Mouse (Mus musculus) liver, adult 2 months (tissue): ENCODE results near the gene Calhm2. TPM values are rescaled to one million over a fixed set of nuclear protein-coding genes. Genes with fewer than 3 reads are reported as not detected.
"Not testable (repeated sequence)": the region's sequence is repeated elsewhere in the genome, so short reads cannot be mapped to it uniquely, and the experiment has no call there.

Source experiments
- DNase-seq: peaks from one replicate; pipeline ENCODE4 v3.0.0-alpha.2; 2011; ENCODE audit warnings: low read depth, low spot score; ENCODE audit errors: extremely low read depth
- H3K27ac ChIP-seq: fragments of 200-500 bp; replicated peaks from 2 replicates; pipeline ENCODE4 v1.5.1; 2012; ENCODE audit warnings: low read depth, mild to moderate bottlenecking, control low read depth, inconsistent platforms, low read length; ENCODE audit not compliant: insufficient read depth
- H3K27me3 ChIP-seq: fragments of 200-500 bp; 2 replicates; pipeline ENCODE4 v1.6.1; 2012; ENCODE audit warnings: mild to moderate bottlenecking, moderate library complexity, low read length, inconsistent platforms; ENCODE audit not compliant: control insufficient read depth, insufficient read depth
- H3K36me3 ChIP-seq: fragments of 200-500 bp; 2 replicates; pipeline ENCODE4 v1.6.1; 2012; ENCODE audit warnings: low read length, inconsistent platforms; ENCODE audit not compliant: control insufficient read depth, insufficient read depth
- H3K4me1 ChIP-seq: fragments of 200-500 bp; 2 replicates; pipeline ENCODE4 v1.6.1; 2011; ENCODE audit warnings: low read length; ENCODE audit not compliant: control insufficient read depth, insufficient read depth
- H3K4me3 ChIP-seq: fragments of 200-500 bp; 2 replicates; pipeline ENCODE4 v1.5.1; 2011; ENCODE audit warnings: low read depth, mild to moderate bottlenecking, control low read depth, low read length, moderate library complexity; ENCODE audit not compliant: insufficient read depth
- H3K79me2 ChIP-seq: fragments of 200-500 bp; 2 replicates; pipeline ENCODE4 v1.6.1; 2012; ENCODE audit warnings: inconsistent platforms, mild to moderate bottlenecking, low read length, moderate library complexity; ENCODE audit not compliant: control insufficient read depth, insufficient read depth
- H3K9ac ChIP-seq: fragments of 200-500 bp; 2 replicates; pipeline ENCODE4 v1.6.1; 2012; ENCODE audit warnings: low read depth, mild to moderate bottlenecking, control low read depth, inconsistent platforms, low read length
- CTCF ChIP-seq: fragments of 200-500 bp; IDR thresholded peaks from 2 replicates; pipeline ENCODE4 v1.5.1; 2011; ENCODE audit warnings: low read depth, low read length, control low read depth
- POLR2A ChIP-seq: fragments of 200-500 bp; IDR thresholded peaks from 2 replicates; pipeline ENCODE4 v1.6.1; 2011; ENCODE audit warnings: low read length, control low read depth; ENCODE audit not compliant: insufficient read depth; ENCODE audit errors: extremely low read depth
- WGBS: fragments of 180-500 bp; shearing (Covaris S2); methylation state at CpG from one replicate; pipeline ENCODE4 v1.1.7; 2018; 5-methylcytosine and 5-hydroxymethylcytosine counted together
- polyA plus RNA-seq: library from polyadenylated mRNA; depleted of rRNA; stranded (reverse); fragments of >200 nt; gene quantifications from 2 replicates; pipeline ENCODE4 v1.2.3, GENCODE M21; 2012
- total RNA-seq: library from RNA; depleted of rRNA; stranded (reverse); fragments of >200 nt; gene quantifications from 2 replicates; pipeline ENCODE4 v1.2.3, GENCODE M21; 2014

The Calhm2 gene
- total and polyA plus RNA-seq, 2 experiments = 1.5 to 2.0 TPM

DNA sequence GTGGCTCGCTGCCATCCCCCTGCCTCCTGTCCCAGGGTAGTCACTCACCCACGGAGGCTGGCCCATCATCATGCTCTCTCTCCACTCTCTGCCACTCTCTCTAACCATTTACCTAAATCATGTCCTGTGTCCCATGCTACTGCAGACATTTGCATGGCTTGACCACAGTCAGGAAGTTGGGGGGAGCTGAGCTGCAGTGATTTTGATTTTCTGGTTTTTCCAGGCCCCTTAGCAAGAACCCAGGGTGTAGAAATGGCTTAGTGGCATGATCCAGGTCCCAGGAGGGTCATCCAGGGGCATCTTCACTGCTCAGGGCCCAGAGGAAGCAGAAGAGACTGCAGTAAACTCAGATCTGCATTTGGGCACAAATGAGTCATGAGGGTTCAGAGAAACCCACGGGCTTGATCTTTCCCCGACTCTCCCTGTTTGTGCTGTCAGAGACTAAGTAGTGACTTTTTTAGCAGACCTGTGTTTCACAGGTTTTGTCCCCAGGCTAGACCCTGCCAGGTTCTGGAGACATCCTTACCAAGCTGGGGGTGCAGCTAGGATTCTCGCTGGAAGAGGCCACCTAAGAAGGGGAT is 10.3 kb upstream of the Calhm2 start:
- H3K36me3 ChIP-seq = no peaks in the 10 kb centered on the region
- TF ChIP-seq CTCF (no peak), POLR2A (no peak)
- no peaks in the 10 kb centered on the region for H3K27me3 ChIP-seq
- no peak for DNase-seq
- peaks cover 6% of the 10 kb centered on the region for H3K4me1 ChIP-seq
- 77% methylated on average over 5 of the region's 5 CpGs for WGBS
- H3K79me2 ChIP-seq = no peaks in the 10 kb centered on the region
- no peak overlapping the region for H3K27ac ChIP-seq
- no peak overlapping the region for H3K4me3 ChIP-seq
- no peak overlapping the region for H3K9ac ChIP-seq

DNA sequence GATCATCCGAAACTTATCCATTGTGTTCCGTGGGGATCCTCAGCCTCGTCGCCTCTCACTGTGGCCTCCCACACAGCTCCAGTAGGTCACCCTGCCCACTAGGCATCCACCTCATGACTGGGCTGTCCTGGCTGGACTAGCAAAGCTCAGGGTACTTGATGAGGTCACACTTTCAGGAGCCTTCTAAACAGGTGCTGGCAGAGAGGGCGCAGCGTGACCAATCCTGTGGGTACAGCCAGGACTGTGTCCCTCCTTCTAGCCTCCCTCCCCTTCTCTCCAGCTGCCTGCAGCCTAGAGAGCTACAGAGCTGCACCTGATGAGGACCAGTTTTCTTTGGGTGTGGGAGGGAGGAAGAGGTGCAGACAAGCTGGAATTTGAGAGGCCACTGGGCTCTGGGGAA is 6.1 kb upstream of the Calhm2 start, which contains the start of gene Calhm1:
Calhm1 (minus strand) TSS at position 101 of the 400 bp plus-strand sequence.
- TF ChIP-seq CTCF (no peak), POLR2A (no peak)
- Histone ChIP-seq H3K79me2 (no peaks in the 10 kb centered on the region), H3K4me1 (no peaks in the 10 kb centered on the region), H3K4me3 (no peak within 1 kb of the TSS), H3K27me3 (no peaks in the 10 kb centered on the region), H3K27ac (no peak within 1 kb of the TSS), H3K9ac (no peak within 1 kb of the TSS), H3K36me3 (no peaks in the 10 kb centered on the region)
- 93% methylated on average over 6 of the region's 6 CpGs for WGBS
- no peak for DNase-seq

DNA sequence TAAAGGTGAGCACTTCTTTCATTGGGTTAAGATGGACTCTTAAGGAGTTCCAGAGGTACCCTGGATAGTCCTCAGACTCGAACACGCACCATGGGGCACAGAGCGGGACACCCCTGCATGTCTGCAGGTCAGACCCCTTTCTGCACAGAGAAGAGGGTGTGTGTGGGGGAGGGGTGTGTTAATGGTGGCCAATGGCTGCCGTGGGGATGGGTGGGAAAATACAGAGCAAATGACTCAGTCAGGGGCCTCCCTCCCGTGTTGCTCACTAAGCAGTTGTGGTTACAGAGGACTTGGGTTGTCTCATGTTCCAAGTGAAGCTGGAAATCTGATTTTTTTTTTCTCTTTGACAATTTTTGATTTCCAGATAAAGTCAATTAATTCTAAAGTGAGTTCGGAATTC is 4.3 kb upstream of the Calhm2 start:
- no peak for TF ChIP-seq POLR2A
- no peak for TF ChIP-seq CTCF
- DNase-seq = no peak
- Histone ChIP-seq H3K27me3 (no peaks in the 10 kb centered on the region), H3K79me2 (no peaks in the 10 kb centered on the region), H3K9ac (no peak overlapping the region), H3K4me3 (no peak overlapping the region), H3K27ac (no peak overlapping the region), H3K36me3 (no peaks in the 10 kb centered on the region), H3K4me1 (no peaks in the 10 kb centered on the region)
- 83% methylated on average over 6 of the region's 6 CpGs for WGBS

DNA sequence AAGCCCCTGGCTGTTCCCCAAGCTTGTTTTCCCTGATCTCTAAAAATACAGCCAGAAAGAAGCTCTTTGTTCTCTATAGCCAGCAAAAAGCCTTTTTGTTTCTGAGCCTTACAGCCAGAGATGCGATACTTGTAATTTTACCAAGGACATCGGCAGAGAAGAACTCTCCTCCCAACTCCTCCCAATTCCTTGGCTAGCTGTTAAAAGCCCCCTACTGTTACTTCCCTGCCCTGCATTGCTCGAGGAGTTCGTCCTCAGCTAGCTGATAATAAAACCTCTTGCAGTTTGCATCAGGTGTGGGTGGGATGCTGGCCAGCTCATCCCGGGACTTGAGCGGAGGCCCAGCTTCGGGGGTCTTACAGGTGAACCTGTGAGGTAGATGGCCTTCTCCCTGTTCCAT is 1.5 kb upstream of the Calhm2 start:
- not testable (repeated sequence) for H3K79me2 ChIP-seq, H3K36me3 ChIP-seq, H3K27ac ChIP-seq, H3K4me1 ChIP-seq, DNase-seq, H3K27me3 ChIP-seq, H3K9ac ChIP-seq, H3K4me3 ChIP-seq
- 63% methylated on average over 7 of the region's 7 CpGs for WGBS

DNA sequence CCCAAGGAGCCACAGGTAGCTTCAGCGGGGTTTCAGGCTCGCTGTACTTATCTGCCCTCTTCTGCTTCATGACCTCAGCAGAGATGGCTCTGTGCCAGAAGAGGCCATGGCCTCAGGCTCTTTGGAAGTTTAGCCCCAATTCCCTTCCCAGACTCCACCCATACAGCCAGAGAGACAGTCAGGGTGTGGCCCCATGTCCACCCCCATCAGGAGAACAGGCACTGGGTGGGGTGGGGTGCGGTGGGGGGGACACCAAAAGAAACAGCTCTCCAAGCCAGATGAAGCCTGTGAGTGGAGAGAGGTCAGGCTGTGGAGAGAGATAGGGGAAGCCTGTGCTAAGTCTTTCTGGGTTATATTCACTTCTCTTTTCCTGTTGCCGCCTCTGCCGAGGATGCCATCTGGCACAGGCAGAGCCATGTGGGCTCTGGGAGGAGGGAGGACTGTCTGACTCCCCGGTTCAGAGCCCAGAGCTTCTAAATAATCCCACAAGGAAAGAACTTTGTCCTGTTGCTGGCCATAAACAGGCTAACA is 978 bp downstream of the Calhm2 start:
- TF ChIP-seq POLR2A (no peak), CTCF (no peak)
- Histone ChIP-seq H3K27ac (peak overlapping the region; percentile 69), H3K4me3 (peak overlapping the region; percentile 84), H3K79me2 (no peaks in the 10 kb centered on the region), H3K9ac (peak overlapping the region; percentile 34), H3K27me3 (no peaks in the 10 kb centered on the region), H3K4me1 (no peaks in the 10 kb centered on the region), H3K36me3 (no peaks in the 10 kb centered on the region)
- WGBS = 39% methylated on average over 6 of the region's 6 CpGs
- DNase-seq = peak; percentile 41

DNA sequence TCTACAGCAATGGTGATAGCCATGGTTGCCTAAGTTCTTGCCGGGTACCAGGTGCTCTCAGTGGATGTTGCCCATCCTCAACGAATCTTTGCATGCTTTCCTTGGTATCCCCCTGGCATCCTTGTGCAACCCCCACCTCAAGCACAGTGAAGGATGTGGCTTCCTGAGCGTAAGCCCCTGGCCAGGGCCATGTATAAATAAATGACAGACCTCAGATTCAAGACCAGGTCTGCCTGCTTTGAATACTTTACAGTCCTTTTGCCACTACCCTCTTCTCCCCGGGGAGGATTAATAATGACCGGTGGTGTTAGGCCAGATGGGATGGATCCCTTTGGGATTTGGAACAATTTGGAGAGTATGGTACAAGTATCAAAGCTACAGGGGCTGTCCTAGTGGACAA is 1.9 kb downstream of the Calhm2 start:
- no peaks in the 10 kb centered on the region for H3K79me2 ChIP-seq
- H3K9ac ChIP-seq = no peak overlapping the region
- TF ChIP-seq POLR2A (no peak), CTCF (no peak)
- H3K4me1 ChIP-seq = no peaks in the 10 kb centered on the region
- H3K27ac ChIP-seq = no peak overlapping the region
- 92% methylated on average over 5 of the region's 5 CpGs for WGBS
- no peaks in the 10 kb centered on the region for H3K27me3 ChIP-seq
- peaks cover 4% of the 10 kb centered on the region; the same call in 1 of the 2 replicates for H3K36me3 ChIP-seq
- no peak for DNase-seq
- 0 out of 2 replicates have a peak overlapping the region, but pooled peaks have one; percentile 13 for H3K4me3 ChIP-seq
